In genomic region chr10:69100742-69101141, GRCm38 (mm10) we compare ENCODE assay signal across 6 mouse cellular contexts. TPM values are rescaled to one million over a fixed set of nuclear protein-coding genes. Genes with fewer than 3 reads are reported as not detected.
DNase-seq lines count a peak whose midpoint lies in the region; ATAC-seq lines count a peak whose summit lies in the region.
"Not testable (repeated sequence)": the region's sequence is repeated elsewhere in the genome, so short reads cannot be mapped to it uniquely, and the experiment has no call there.
"Had no signal": no experiment of that assay in that cellular context is flagged by ENCODE, and none has a peak within 500 bp of the region (broad histone marks: within the 10 kb centered on the region; RNA-seq: fewer than 3 reads in every experiment).

No protein-coding gene starts in this region.

- H3K36me3 ChIP-seq in embryonic facial prominence, embryonic 14.5 days (ENCODE audit: control insufficient read depth, insufficient read depth, low read length) = not testable (repeated sequence)

- intact Hi-C loops in left cerebral cortex, postnatal 4 days (cut with DNase I) = not testable (repeated sequence)

- H3K9ac ChIP-seq in embryonic facial prominence, embryonic 14.5 days (ENCODE audit: low read depth, low read length) = not testable (repeated sequence)

- 64% methylated on average over 16 of the region's 16 CpGs for WGBS in embryonic facial prominence, embryonic 14.5 days

- H3K9me3 ChIP-seq in embryonic facial prominence, embryonic 14.5 days (ENCODE audit: control insufficient read depth, low read length) = not testable (repeated sequence)

- H3K27me3 ChIP-seq in embryonic facial prominence, embryonic 14.5 days (replicated peaks; ENCODE audit: control insufficient read depth, insufficient read depth, low read length) = not testable (repeated sequence)

- peak; percentile 52 for DNase-seq in embryonic facial prominence, embryonic 14.5 days (ENCODE audit: low spot score)
- DNase-seq in heart, adult 11 months = peak; percentile 74
- DNase-seq in left cerebral cortex, postnatal 4 days = peak; percentile 8
- DNase-seq in ovary, postnatal 36 days (ENCODE audit: low spot score) = peak; percentile 33
- peak; percentile 28 for DNase-seq in right cerebral cortex, postnatal 4 days

- H3K4me1 ChIP-seq in embryonic facial prominence, embryonic 14.5 days (ENCODE audit: control insufficient read depth, insufficient read depth, low read length) = not testable (repeated sequence)

- ATAC-seq in embryonic facial prominence, embryonic 14.5 days (ENCODE audit: low read depth) = not testable (repeated sequence)

- not testable (repeated sequence) for H3K4me2 ChIP-seq in embryonic facial prominence, embryonic 14.5 days (ENCODE audit: low read depth, low read length)

- H3K4me3 ChIP-seq in embryonic facial prominence, embryonic 14.5 days (ENCODE audit: low read depth, low read length) = not testable (repeated sequence)

- not testable (repeated sequence) for H3K27ac ChIP-seq in embryonic facial prominence, embryonic 14.5 days (replicated peaks; ENCODE audit: low read depth, low read length)

RNA-seq across cellular contexts. Expression of gene Rhobtb1, which starts 50.5 kb away (rescaled TPM):
- polyA plus RNA-seq in embryonic facial prominence, embryonic 14.5 days (2014; fragmentation: Nextera tagmentation; extraction: Ambion mirVana) = 27.7 and 28.0 TPM in 2 replicates
- 10 to 100 TPM; 24.5 to 24.6 TPM for total RNA-seq in left cerebral cortex, postnatal 4 days (2021)
- total RNA-seq: MEL had no signal

Comparison
In these comparisons a context has a peak if more than half of its experiments do, and no peak if none do; other contexts are left out.
1. DNase-seq: peak in every context shown above with its lines; median percentile 74 in heart, adult 11 months; 52 in embryonic facial prominence, embryonic 14.5 days; 33 in ovary, postnatal 36 days; 28 in right cerebral cortex, postnatal 4 days; 8 in left cerebral cortex, postnatal 4 days.